Mouse (Mus musculus) cerebellum, adult 2 months (tissue): ENCODE measurements around the gene Nrap.

ENCODE experiments used
- CTCF ChIP-seq: fragments of 200-500 bp; IDR thresholded peaks from 2 replicates; pipeline ENCODE4 v1.5.1; 2011; ENCODE audit warnings: low read depth, mild to moderate bottlenecking, control low read depth, low read length, moderate library complexity, borderline replicate concordance; ENCODE audit not compliant: insufficient read depth
- POLR2A ChIP-seq: fragments of 200-500 bp; IDR thresholded peaks from 2 replicates; pipeline ENCODE4 v1.6.1; 2011; ENCODE audit warnings: low read length, control low read depth, borderline replicate concordance; ENCODE audit not compliant: insufficient read depth

DNA sequence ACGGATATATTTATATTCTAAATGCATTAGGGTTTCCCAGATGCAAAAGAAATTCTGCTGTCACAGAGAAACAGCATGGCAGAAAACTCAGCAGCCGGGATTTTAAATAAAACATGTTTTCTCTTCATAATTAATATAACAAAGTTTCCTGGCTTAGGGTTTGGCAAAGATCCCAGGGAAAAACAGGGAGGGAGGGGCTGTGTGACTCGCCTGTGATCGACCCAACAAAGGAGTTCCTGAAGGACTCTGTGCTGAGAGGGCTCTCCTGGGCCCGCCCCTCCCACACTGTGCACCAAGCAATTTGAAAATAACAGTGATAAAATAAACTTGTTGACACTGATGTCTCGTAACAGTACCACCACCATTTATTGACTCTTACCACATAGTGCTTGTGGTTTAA is 97.9 kb downstream of the Nrap start:
- no peak for TF ChIP-seq CTCF
- no peak for TF ChIP-seq POLR2A
